Mouse (Mus musculus): ENCODE data around the gene Hist3h2a. TPM values are rescaled to one million over a fixed set of nuclear protein-coding genes. Genes with fewer than 3 reads are reported as not detected.
A peak's percentile ranks its signal among the peaks of the same experiment; 100 is the strongest.

Gene Hist3h2a
- polyA plus RNA-seq (2016; fragmentation: Nextera tagmentation; extraction: Ambion mirVana) = 26.5 and 28.4 TPM in 2 replicates

GRCm38 (mm10) chr11:58954420-58955142 is at the start of gene Hist3h2a, which contains the start of gene Trim17:
TSS of gene Hist3h2a (plus strand) at chr11:58954685.
TSS of gene Trim17 (plus strand) at chr11:58954685.
- peaks cover 16% of the 10 kb centered on the region for H3K27me3 ChIP-seq (replicated peaks)
- ATAC-seq (ENCODE audit: insufficient number of reproducible peaks, low FRiP score) = peak; percentile 94
- H3K27ac ChIP-seq (ENCODE audit: poor library complexity, severe bottlenecking) = peak within 1 kb of the TSS; percentile 98
- peaks cover 20% of the 10 kb centered on the region for H3K36me3 ChIP-seq
- no peaks in the 10 kb centered on the region for H3K9me3 ChIP-seq (replicated peaks)
- H3K4me3 ChIP-seq = peak within 1 kb of the TSS; percentile 93
- peak within 1 kb of the TSS; percentile 95 for H3K4me2 ChIP-seq
- peaks cover 36% of the 10 kb centered on the region for H3K4me1 ChIP-seq (replicated peaks)
- WGBS = under 1% methylated on average over 49 of the region's 49 CpGs
- peak within 1 kb of the TSS; percentile 97 for H3K9ac ChIP-seq

GRCm38 (mm10) chr11:58904838-58905237 is 49.6 kb upstream of the Hist3h2a start:
- H3K4me1 ChIP-seq (replicated peaks) = peaks cover 8% of the 10 kb centered on the region
- H3K36me3 ChIP-seq = peaks cover 21% of the 10 kb centered on the region
- H3K9me3 ChIP-seq (replicated peaks) = no peaks in the 10 kb centered on the region
- H3K9ac ChIP-seq = no peak overlapping the region
- H3K27ac ChIP-seq (ENCODE audit: poor library complexity, severe bottlenecking) = no peak overlapping the region
- no peak overlapping the region for H3K4me2 ChIP-seq
- 47% methylated on average over 6 of the region's 6 CpGs for WGBS
- peak; percentile 47; the same call in 1 of the 2 replicates for ATAC-seq (ENCODE audit: insufficient number of reproducible peaks, low FRiP score)
- H3K27me3 ChIP-seq (replicated peaks) = no peaks in the 10 kb centered on the region
- no peak overlapping the region for H3K4me3 ChIP-seq

- H3K27me3 ChIP-seq (replicated peaks) = peaks cover 3% of the 10 kb centered on the region; the same call in 1 of the 2 replicates
- H3K27ac ChIP-seq (ENCODE audit: poor library complexity, severe bottlenecking) = no peak overlapping the region
- no peak overlapping the region for H3K9ac ChIP-seq
- no peak; the same call in 1 of the 2 replicates for ATAC-seq (ENCODE audit: insufficient number of reproducible peaks, low FRiP score)
- peak overlapping the region; percentile 72 for H3K4me2 ChIP-seq
- no peaks in the 10 kb centered on the region for H3K9me3 ChIP-seq (replicated peaks)
- 67% methylated on average over 1 of the region's 1 CpGs for WGBS
- H3K4me1 ChIP-seq (replicated peaks) = 0 out of 2 replicates have a peak, but pooled peaks cover 2% of the 10 kb centered on the region
- H3K36me3 ChIP-seq = no peaks in the 10 kb centered on the region
- no peak overlapping the region for H3K4me3 ChIP-seq
Measured at GRCm38 (mm10) chr11:58913776-58914175, 40.7 kb upstream of the Hist3h2a start.

- Histone ChIP-seq H3K36me3 (no peaks in the 10 kb centered on the region), H3K9ac (peak overlapping the region; percentile 56), H3K27me3 (replicated peaks) (peaks cover 3% of the 10 kb centered on the region; the same call in 1 of the 2 replicates), H3K27ac (ENCODE audit: poor library complexity, severe bottlenecking) (no peak overlapping the region), H3K4me1 (replicated peaks) (peaks cover 8% of the 10 kb centered on the region; the same call in 1 of the 2 replicates), H3K9me3 (replicated peaks) (no peaks in the 10 kb centered on the region), H3K4me3 (peak overlapping the region; percentile 39), H3K4me2 (peak overlapping the region; percentile 72)
- WGBS = 15% methylated on average over 17 of the region's 17 CpGs
- peak; percentile 49 for ATAC-seq (ENCODE audit: insufficient number of reproducible peaks, low FRiP score)
Measured at GRCm38 (mm10) chr11:58914461-58915028, 39.9 kb upstream of the Hist3h2a start.

- H3K9ac ChIP-seq = no peak overlapping the region
- ATAC-seq (ENCODE audit: insufficient number of reproducible peaks, low FRiP score) = peak; percentile 52; the same call in 1 of the 2 replicates
- WGBS = 54% methylated on average over 14 of the region's 14 CpGs
Measured at GRCm38 (mm10) chr11:58916879-58917744, 37.4 kb upstream of the Hist3h2a start.

GRCm38 (mm10) chr11:58917745-58918366 is 36.6 kb upstream of the Hist3h2a start, which contains the start of gene Btnl10:
TSS of gene Btnl10 (plus strand) at chr11:58917908.
- peaks cover 3% of the 10 kb centered on the region; the same call in 1 of the 2 replicates for H3K27me3 ChIP-seq (replicated peaks)
- H3K9me3 ChIP-seq (replicated peaks) = no peaks in the 10 kb centered on the region
- H3K4me1 ChIP-seq (replicated peaks) = peaks cover 8% of the 10 kb centered on the region; the same call in 1 of the 2 replicates
- no peak for ATAC-seq (ENCODE audit: insufficient number of reproducible peaks, low FRiP score)
- H3K36me3 ChIP-seq = no peaks in the 10 kb centered on the region
- H3K9ac ChIP-seq = no peak within 1 kb of the TSS
- no peak within 1 kb of the TSS for H3K4me2 ChIP-seq
- WGBS = 76% methylated on average over 12 of the region's 12 CpGs
- H3K4me3 ChIP-seq = no peak within 1 kb of the TSS
- H3K27ac ChIP-seq (ENCODE audit: poor library complexity, severe bottlenecking) = no peak within 1 kb of the TSS

More at GRCm38 (mm10) chr11:58916879-58917744, 37.4 kb upstream of the Hist3h2a start:
- H3K4me2 ChIP-seq = no peak overlapping the region
- H3K27me3 ChIP-seq (replicated peaks) = peaks cover 3% of the 10 kb centered on the region; the same call in 1 of the 2 replicates
- H3K4me1 ChIP-seq (replicated peaks) = peaks cover 8% of the 10 kb centered on the region; the same call in 1 of the 2 replicates
- H3K27ac ChIP-seq (ENCODE audit: poor library complexity, severe bottlenecking) = no peak overlapping the region
- no peaks in the 10 kb centered on the region for H3K9me3 ChIP-seq (replicated peaks)
- H3K36me3 ChIP-seq = no peaks in the 10 kb centered on the region
- no peak overlapping the region for H3K4me3 ChIP-seq

- ATAC-seq (ENCODE audit: insufficient number of reproducible peaks, low FRiP score) = no peak
- peaks cover 8% of the 10 kb centered on the region; the same call in 1 of the 2 replicates for H3K4me1 ChIP-seq (replicated peaks)
- H3K27me3 ChIP-seq (replicated peaks) = peaks cover 8% of the 10 kb centered on the region; the same call in 1 of the 2 replicates
- H3K4me2 ChIP-seq = no peak overlapping the region
- no peaks in the 10 kb centered on the region for H3K9me3 ChIP-seq (replicated peaks)
- no peaks in the 10 kb centered on the region for H3K36me3 ChIP-seq
- WGBS = 61% methylated on average over 5 of the region's 5 CpGs
- H3K9ac ChIP-seq = no peak overlapping the region
- no peak overlapping the region for H3K27ac ChIP-seq (ENCODE audit: poor library complexity, severe bottlenecking)
- H3K4me3 ChIP-seq = no peak overlapping the region
Measured at GRCm38 (mm10) chr11:58918759-58919158, 35.7 kb upstream of the Hist3h2a start.

- Histone ChIP-seq H3K9ac (no peak overlapping the region), H3K27me3 (replicated peaks) (peaks cover 6% of the 10 kb centered on the region; the same call in 1 of the 2 replicates), H3K27ac (ENCODE audit: poor library complexity, severe bottlenecking) (no peak overlapping the region), H3K4me1 (replicated peaks) (peaks cover 6% of the 10 kb centered on the region; the same call in 1 of the 2 replicates), H3K9me3 (replicated peaks) (no peaks in the 10 kb centered on the region), H3K4me3 (no peak overlapping the region), H3K36me3 (no peaks in the 10 kb centered on the region), H3K4me2 (no peak overlapping the region)
- no peak for ATAC-seq (ENCODE audit: insufficient number of reproducible peaks, low FRiP score)
- 80% methylated on average over 9 of the region's 9 CpGs for WGBS
Measured at GRCm38 (mm10) chr11:58922420-58922819, 32.1 kb upstream of the Hist3h2a start.

- WGBS = 90% methylated on average over 2 of the region's 3 CpGs
- Histone ChIP-seq H3K4me2 (no peak overlapping the region), H3K9me3 (replicated peaks) (no peaks in the 10 kb centered on the region), H3K4me3 (no peak overlapping the region), H3K9ac (no peak overlapping the region), H3K27me3 (replicated peaks) (peaks cover 6% of the 10 kb centered on the region; the same call in 1 of the 2 replicates), H3K36me3 (peaks cover 6% of the 10 kb centered on the region), H3K4me1 (replicated peaks) (peaks cover 16% of the 10 kb centered on the region; the same call in 1 of the 2 replicates), H3K27ac (ENCODE audit: poor library complexity, severe bottlenecking) (no peak overlapping the region)
- no peak for ATAC-seq (ENCODE audit: insufficient number of reproducible peaks, low FRiP score)
Measured at GRCm38 (mm10) chr11:58926651-58927050, 27.8 kb upstream of the Hist3h2a start.

GRCm38 (mm10) chr11:58927053-58927452 is 27.4 kb upstream of the Hist3h2a start:
- H3K4me1 ChIP-seq (replicated peaks) = peaks cover 16% of the 10 kb centered on the region; the same call in 1 of the 2 replicates
- peaks cover 6% of the 10 kb centered on the region; the same call in 1 of the 2 replicates for H3K27me3 ChIP-seq (replicated peaks)
- no peak for ATAC-seq (ENCODE audit: insufficient number of reproducible peaks, low FRiP score)
- 74% methylated on average over 2 of the region's 2 CpGs for WGBS
- H3K27ac ChIP-seq (ENCODE audit: poor library complexity, severe bottlenecking) = no peak overlapping the region
- no peaks in the 10 kb centered on the region for H3K9me3 ChIP-seq (replicated peaks)
- no peak overlapping the region for H3K9ac ChIP-seq
- H3K4me3 ChIP-seq = no peak overlapping the region
- H3K36me3 ChIP-seq = peaks cover 10% of the 10 kb centered on the region
- no peak overlapping the region for H3K4me2 ChIP-seq
